Mouse (Mus musculus): Measurements from ENCODE around the gene Klhl11. TPM values are rescaled to one million over a fixed set of nuclear protein-coding genes. Genes with fewer than 3 reads are reported as not detected.

Klhl11 gene
- polyA plus RNA-seq, 1 experiment from 2014 or later, result 1.6 TPM

- H3K27me3 ChIP-seq, result peaks cover 62% of the 10 kb centered on the region
- peak overlapping the region; percentile 67 for H3K4me2 ChIP-seq
- H3K9ac ChIP-seq, result no peak overlapping the region
- H3K4me3 ChIP-seq (replicated peaks), result peak overlapping the region; percentile 57
- no peaks in the 10 kb centered on the region for H3K36me3 ChIP-seq (replicated peaks)
- 69% methylated on average over 11 of the region's 11 CpGs for WGBS (ENCODE audit: insufficient replicate concordance)
- ATAC-seq (ENCODE audit: insufficient read depth), result no peak
- H3K4me1 ChIP-seq (replicated peaks), result peaks cover 13% of the 10 kb centered on the region
- no peaks in the 10 kb centered on the region for H3K9me3 ChIP-seq (replicated peaks)
- no peak overlapping the region for H3K27ac ChIP-seq (replicated peaks)
Observed at GRCm38 (mm10) chr11:100413541-100413940, 59.0 kb downstream of the Klhl11 start.

Small RNA genes lying within 50 kb of the gene (microRNA-seq; reads per million reads assigned to microRNA genes)
- gene Gm27374 (not detected), gene Mir7116 (not detected)

Other genes starting within 250 kb of the Klhl11 start
- not detected in 2 replicates for gene Krt16, start 223.8 kb downstream of the Klhl11 start, polyA plus RNA-seq (2015; fragmentation: Nextera tagmentation; extraction: Ambion mirVana)
- gene Krt17, start 211.7 kb downstream of the Klhl11 start, polyA plus RNA-seq (2015; fragmentation: Nextera tagmentation; extraction: Ambion mirVana), result 0.33 and 0.40 TPM in 2 replicates
- gene Krt42, start 202.9 kb downstream of the Klhl11 start, polyA plus RNA-seq (2015; fragmentation: Nextera tagmentation; extraction: Ambion mirVana), result not detected in 2 replicates
- 1,286 and 1,576 TPM in 2 replicates for gene Eif1, start 152.9 kb downstream of the Klhl11 start, polyA plus RNA-seq (2015; fragmentation: Nextera tagmentation; extraction: Ambion mirVana)
- gene Gast, start 138.3 kb downstream of the Klhl11 start, polyA plus RNA-seq (2015; fragmentation: Nextera tagmentation; extraction: Ambion mirVana), result not detected in 2 replicates
- 0.33 and 0.45 TPM in 2 replicates for gene Hap1, start 116.6 kb downstream of the Klhl11 start, polyA plus RNA-seq (2015; fragmentation: Nextera tagmentation; extraction: Ambion mirVana)
- gene Jup, start 75.0 kb downstream of the Klhl11 start, polyA plus RNA-seq (2015; fragmentation: Nextera tagmentation; extraction: Ambion mirVana), result 14.0 and 15.7 TPM in 2 replicates
- gene P3h4, start 57.9 kb downstream of the Klhl11 start, polyA plus RNA-seq (2015; fragmentation: Nextera tagmentation; extraction: Ambion mirVana), result 3.6 and 4.0 TPM in 2 replicates
- gene Fkbp10, start 57.0 kb downstream of the Klhl11 start, polyA plus RNA-seq (2015; fragmentation: Nextera tagmentation; extraction: Ambion mirVana), result 7.8 and 8.5 TPM in 2 replicates
- 16.5 and 17.7 TPM in 2 replicates for gene Nt5c3b, start 30.9 kb downstream of the Klhl11 start, polyA plus RNA-seq (2015; fragmentation: Nextera tagmentation; extraction: Ambion mirVana)
- gene Klhl10, start 30.8 kb downstream of the Klhl11 start, polyA plus RNA-seq (2015; fragmentation: Nextera tagmentation; extraction: Ambion mirVana), result 0.06 and 0.14 TPM in 2 replicates
- 103 and 111 TPM in 2 replicates for gene Acly, start 55.3 kb upstream of the Klhl11 start, polyA plus RNA-seq (2015; fragmentation: Nextera tagmentation; extraction: Ambion mirVana)
- 0.07 and 0.14 TPM in 2 replicates for gene Ttc25, start 72.9 kb upstream of the Klhl11 start, polyA plus RNA-seq (2015; fragmentation: Nextera tagmentation; extraction: Ambion mirVana)
- gene Cnp, start 102.2 kb upstream of the Klhl11 start, polyA plus RNA-seq (2015; fragmentation: Nextera tagmentation; extraction: Ambion mirVana), result 14.2 and 15.1 TPM in 2 replicates
- gene Nkiras2, start 146.5 kb upstream of the Klhl11 start, polyA plus RNA-seq (2015; fragmentation: Nextera tagmentation; extraction: Ambion mirVana), result 18.8 and 19.2 TPM in 2 replicates
- 61.0 and 66.8 TPM in 2 replicates for gene Dnajc7, start 147.4 kb upstream of the Klhl11 start, polyA plus RNA-seq (2015; fragmentation: Nextera tagmentation; extraction: Ambion mirVana)
- not detected in 2 replicates for gene Zfp385c, start 219.7 kb upstream of the Klhl11 start, polyA plus RNA-seq (2015; fragmentation: Nextera tagmentation; extraction: Ambion mirVana)
- gene Dhx58, start 231.5 kb upstream of the Klhl11 start, polyA plus RNA-seq (2015; fragmentation: Nextera tagmentation; extraction: Ambion mirVana), result 2.7 and 2.8 TPM in 2 replicates
- 13.2 and 14.1 TPM in 2 replicates for gene Kat2a, start 239.7 kb upstream of the Klhl11 start, polyA plus RNA-seq (2015; fragmentation: Nextera tagmentation; extraction: Ambion mirVana)
- gene Hspb9, start 241.1 kb upstream of the Klhl11 start, polyA plus RNA-seq (2015; fragmentation: Nextera tagmentation; extraction: Ambion mirVana), result 0.24 TPM in 1 of 2 replicates, not detected in the other

Data from liver, embryonic 15.5 days (tissue).